Mouse (Mus musculus): ENCODE measurements around the gene Itpr1.

The Itpr1 gene

GRCm38 (mm10) chr6:108457516-108458181 lies 244.8 kb downstream of the Itpr1 start:
- in situ Hi-C loops (cut with MboI, MseI), result no loop called here

- in situ Hi-C loops (cut with MboI, MseI), result no loop called here
Measured at GRCm38 (mm10) chr6:108458182-108458571, 245.3 kb downstream of the Itpr1 start.

DNA sequence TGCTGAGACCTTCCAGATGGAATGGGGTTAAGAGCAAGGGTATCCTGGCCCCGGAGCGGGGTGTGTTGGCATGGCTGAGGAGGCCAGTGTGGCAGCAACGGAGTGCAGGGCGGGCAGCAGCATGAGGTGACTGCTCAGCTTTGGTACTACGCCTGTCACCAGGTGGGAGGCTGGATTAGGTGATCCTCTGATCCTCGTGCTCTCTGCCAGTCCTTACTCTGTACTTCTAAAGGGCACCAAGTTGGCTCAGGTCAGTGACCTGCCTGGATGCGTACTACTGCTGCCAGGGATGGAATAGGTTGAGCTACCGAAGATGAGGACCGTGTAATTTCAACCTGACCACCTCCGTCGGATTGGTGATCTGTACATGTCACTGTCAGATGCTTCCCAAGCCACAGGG lies 245.9 kb downstream of the Itpr1 start:
- in situ Hi-C loops (cut with MboI, MseI), result no loop called here

DNA sequence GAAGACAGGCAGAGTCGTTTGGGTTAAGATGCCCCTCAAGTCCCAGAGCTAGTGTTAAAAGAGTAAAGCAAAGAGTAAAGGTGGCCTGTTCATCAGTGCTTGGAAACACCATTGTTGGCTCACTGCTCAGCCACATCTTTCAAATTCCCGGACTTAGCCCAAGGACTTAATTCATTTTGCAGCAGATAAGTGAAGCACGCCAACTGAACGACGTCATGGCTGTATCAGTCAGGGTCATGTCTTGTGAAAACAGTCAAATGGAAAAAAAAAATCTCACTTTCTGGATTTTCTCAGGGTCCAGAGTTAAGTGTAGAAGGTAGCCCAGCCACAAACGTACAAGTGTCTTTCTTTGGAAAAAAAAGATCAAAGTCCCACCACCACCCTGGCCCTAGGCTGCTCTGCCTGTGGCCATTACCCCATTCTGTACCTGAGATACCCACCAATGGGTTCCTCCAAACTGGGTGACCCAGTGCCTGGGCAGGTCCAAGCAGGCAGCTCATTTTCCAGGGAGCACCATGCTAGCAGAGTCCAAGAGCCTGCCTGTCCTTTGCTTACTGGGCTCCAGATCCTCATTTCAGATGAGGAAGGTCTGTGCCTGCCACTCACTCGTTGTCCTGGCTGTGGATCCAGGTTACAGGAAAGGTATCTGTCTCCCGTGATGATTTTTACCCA lies 251.5 kb downstream of the Itpr1 start:
- in situ Hi-C loops (cut with MboI, MseI), result no loop called here

GRCm38 (mm10) chr6:108465159-108465558 lies 252.3 kb downstream of the Itpr1 start:
- in situ Hi-C loops (cut with MboI, MseI), result no loop called here

DNA sequence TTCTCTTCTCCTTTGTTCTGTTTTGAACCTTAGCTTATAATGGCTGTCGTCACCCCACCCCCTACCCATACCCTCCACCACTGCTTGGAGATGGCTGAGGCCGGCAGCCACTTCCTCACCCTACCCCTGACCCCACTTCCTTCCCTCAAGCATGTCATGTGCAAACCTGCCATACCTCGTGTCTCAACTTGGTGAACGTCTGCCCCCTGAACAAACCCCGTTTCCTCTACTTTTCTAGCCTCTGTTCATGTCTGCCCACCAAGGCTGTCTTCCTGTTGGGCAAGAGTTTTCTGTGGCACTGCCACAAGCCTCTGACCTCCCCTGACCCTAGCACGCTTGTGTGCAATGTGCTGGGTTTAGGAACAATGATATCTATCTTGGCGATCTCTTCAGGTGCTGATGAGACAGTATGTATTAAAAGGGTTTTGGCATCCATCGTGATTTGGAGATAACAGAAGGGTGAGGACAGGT lies 253.2 kb downstream of the Itpr1 start:
- in situ Hi-C loops (cut with MboI, MseI), result no loop called here

DNA sequence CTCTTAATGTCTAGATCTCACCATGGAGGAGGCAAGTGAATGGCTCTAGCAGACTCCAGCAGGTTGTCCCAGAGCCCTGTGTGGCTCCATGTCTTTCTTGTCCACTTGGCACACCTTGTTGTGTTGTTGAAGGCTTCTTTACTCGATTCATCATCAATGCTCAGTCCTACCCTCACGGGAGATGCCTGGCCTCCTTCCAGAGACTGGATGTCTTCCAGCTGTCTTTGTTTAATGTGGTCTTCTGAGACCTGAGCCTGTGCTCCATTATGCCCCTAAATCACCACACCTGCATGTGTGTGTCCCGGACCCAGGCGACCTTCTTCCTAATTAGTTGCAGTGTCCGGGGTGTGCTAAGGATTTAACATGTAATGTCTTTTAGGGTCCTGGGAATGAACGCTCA lies 254.7 kb downstream of the Itpr1 start:
- in situ Hi-C loops (cut with MboI, MseI), result no loop called here

GRCm38 (mm10) chr6:108468226-108468825 lies 255.4 kb downstream of the Itpr1 start:
- in situ Hi-C loops (cut with MboI, MseI), result no loop called here

DNA sequence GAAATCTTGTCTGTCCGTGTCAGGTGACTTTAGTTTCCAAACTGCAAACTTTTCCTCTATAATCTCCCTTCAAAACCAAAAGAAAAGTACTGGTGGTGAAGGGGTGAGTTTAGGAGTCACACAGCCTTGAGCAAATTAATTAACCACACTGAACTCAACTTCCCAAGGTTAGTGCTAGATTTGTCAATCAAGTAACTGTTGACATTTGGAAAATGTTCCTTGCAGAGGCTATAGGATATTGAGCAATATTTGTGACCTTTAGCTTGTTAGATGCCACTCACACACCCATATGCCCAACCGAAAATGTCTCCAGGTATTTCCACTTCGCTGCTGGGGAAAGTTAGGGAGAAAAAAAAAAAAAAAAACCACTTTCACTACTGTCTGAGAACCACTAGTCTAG lies 259.0 kb downstream of the Itpr1 start:
- in situ Hi-C loops (cut with MboI, MseI), result no loop called here

GRCm38 (mm10) chr6:108472748-108473147 lies 259.9 kb downstream of the Itpr1 start:
- in situ Hi-C loops (cut with MboI, MseI), result no loop called here

DNA sequence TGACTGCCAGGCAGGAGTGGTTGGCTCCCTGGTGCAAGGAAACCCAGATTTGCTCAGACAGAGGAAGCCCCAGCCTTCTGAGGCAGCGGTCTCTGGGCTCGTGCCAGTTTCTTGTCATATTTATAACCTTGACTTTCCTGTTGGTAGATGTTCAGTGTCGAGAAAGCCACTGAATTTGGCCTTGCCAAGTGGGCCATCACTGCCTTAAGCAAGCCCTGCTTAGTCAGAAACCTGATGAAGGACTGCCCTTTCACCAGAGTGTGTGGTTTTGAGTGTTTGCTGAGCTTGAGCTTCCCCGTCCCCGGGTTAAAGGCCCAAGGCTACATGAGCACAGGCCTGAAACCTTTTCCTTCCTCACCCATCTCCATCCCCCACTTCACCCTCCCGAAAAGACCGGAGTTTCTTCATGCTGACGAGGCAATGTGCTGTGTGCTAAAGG lies 263.9 kb downstream of the Itpr1 start:
- in situ Hi-C loops (cut with MboI, MseI), result no loop called here

- in situ Hi-C loops (cut with MboI, MseI), result no loop called here
Measured at GRCm38 (mm10) chr6:108477602-108478001, 264.7 kb downstream of the Itpr1 start.

DNA sequence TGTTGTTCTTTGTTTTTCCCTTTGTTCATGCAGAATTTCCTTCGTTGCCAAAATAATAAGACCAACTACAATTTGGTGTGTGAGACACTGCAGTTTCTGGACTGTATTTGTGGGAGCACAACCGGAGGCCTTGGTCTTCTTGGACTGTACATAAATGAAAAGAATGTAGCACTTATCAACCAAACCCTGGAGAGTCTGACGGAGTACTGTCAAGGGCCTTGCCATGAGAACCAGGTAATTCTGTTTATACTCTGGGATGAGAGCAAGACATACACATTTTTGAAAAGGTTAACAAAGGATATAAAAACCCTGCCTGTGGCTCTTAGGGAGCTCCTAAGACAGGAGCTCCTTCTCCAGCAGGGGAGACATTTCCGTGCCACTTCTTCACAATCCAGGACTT lies 268.3 kb downstream of the Itpr1 start:
- in situ Hi-C loops (cut with MboI, MseI), result no loop called here

DNA sequence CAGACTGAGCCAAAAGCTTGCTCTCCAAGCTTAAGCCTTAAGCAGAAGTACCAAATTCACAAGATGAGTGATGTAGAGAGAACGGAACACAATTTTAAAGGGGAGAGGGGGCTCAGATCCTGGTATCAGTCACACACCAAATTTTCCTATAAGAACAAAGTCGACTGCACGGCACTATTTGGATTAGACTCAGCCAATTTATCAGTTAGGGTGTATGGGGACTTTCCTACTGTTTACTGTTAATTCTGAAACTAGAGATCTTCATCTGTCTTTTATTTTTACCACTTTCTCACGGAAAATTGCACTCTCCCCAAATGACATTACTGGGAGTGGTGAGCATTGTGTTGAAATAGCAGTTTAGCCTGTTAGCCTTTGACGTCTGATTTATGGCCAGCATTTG lies 269.6 kb downstream of the Itpr1 start:
- in situ Hi-C loops (cut with MboI, MseI), result no loop called here

DNA sequence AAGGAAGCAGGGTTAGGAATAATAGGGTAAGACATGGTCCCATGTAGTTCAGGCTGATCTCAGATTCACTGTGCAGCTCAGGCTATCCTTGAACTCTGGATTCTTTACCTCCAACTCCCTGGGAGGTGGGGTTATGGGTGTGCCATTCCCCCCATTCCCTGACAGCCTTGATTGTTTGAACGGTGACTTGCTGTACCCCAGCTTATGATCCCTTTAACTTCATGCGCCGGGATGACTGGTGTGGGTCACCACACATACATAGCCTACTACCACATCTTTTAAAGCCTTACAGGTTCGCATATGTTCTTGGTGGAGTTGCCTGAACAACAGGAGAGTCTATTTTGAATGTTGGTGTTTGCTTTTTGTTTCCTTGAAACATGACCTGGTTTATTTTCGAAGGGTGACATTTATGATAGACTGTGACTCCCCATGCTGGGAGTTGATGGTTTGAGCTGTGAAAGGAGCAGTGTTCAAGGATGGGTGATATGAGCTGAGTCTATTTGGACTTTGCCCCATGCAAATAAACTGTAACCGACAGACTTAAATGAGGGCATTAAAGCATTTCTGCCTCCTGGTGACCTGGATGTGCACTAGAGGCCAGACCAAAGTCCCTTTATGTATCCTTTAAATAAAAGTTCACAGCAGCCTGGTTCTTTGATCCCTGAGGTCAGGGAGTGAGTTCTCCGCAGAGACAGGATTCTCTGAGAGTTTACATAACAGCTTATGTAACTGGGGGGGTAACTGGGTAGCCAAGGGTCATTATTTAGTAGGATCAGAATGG lies 273.5 kb downstream of the Itpr1 start:
- in situ Hi-C loops (cut with MboI, MseI), result no loop called here

DNA sequence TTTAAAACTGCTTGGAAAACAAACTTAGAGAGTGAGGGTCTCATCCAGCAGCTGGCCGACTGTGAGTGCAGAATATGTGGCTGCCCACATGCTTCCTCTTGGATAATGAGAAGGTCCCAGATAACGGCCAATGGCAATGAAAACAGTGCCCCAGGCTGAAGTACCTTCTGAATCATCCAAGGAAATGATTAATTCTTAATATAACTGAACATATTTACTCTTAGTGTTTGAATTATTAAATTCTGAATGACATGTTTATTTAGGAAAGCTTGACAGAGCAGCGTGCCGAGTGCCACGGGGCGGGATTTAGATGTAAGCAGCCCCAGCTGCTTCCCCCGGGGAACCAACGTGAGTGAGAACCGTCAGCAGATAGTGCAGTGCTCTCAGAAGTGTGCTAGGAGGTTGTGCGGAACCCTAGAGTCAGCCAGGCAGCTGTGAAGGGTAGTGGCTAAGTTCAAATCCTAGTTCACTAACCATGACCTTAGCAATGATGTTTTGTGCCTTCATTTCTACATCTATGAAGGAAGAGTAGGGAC lies 274.5 kb downstream of the Itpr1 start:
- in situ Hi-C loops (cut with MboI, MseI), result no loop called here

DNA sequence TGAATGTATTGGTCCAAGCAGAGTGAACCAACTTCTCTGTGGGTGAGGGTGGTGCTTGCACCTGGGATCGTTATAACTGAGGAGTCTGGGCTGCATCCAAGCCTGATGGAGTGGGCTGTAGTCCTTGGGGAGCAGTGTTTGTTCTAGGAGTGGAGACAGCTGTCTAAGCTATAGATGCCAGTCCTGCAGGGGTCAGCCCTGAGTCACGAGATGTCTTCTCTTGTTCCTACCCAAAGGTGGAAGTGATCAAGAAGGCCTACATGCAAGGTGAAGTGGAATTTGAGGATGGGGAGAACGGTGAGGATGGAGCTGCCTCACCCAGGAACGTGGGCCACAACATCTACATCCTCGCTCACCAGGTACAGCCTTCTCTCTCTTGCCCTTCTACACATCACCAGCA lies 275.4 kb downstream of the Itpr1 start:
- in situ Hi-C loops (cut with MboI, MseI), result no loop called here

DNA sequence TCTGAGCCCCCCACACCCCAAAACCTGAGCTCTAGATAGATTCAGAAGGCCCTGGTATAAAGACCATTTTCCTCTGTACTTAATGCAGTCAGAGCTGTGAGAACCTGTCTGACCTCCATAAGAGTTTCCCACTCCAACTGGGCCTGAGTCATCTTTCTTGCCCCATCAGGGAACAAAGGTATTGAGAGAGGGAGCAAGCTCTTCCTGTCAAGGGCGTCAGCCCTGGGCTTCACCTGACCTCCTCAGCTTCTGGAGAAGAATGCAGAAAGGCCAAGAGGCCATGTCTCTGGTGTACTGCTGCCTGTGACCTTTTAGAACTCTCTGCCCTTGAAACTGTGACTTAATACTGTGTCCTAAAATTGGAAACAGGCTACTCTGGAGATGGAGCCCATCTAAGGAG lies 279.1 kb downstream of the Itpr1 start:
- in situ Hi-C loops (cut with MboI, MseI), result no loop called here

DNA sequence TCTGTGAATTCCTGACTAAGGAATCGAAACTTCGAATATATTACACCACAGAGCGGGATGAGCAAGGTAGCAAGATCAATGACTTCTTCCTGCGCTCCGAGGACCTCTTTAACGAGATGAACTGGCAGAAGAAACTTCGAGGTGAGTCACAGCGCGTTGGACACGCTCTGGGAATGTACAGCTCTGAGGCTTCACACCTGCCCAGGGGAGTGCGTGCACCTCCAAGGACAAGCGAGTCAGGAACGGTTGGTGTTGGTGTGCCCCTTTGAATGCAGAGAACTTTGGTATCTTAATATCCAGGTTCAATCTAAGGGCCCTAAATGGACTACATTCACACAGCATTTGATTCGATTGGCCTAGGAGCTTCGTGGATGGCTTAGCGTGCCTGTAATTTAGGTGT lies 280.9 kb downstream of the Itpr1 start:
- in situ Hi-C loops (cut with MboI, MseI), result no loop called here

DNA sequence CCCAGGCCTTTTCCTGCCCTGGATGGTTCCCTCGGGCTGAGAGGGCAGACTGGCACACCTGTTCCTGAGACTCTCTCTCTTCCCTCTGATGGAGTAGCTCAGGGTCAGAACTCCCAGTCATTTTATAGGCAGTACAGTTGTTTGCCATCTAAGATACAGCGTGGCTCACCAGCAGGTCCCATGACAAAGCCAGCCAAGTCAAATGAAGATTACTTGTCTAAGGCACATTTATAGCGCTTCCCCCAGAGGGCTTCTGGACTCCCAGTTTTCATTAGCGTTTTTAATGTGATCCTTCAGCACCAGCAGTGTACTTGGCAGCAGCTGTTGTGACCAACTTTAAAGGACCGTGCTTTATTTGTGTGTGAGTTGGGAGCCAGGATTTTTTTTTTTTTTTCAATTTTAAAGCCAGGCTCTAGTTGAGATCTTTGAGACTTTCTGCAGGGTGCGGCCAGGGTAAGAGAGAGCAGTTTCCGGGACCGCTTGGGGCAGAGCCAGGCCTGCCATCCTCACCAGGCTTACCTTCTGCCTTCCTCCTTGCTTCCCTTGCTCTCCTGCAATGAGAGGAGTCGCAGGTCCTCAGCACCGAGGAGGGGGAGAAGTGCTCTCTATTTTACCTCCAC lies 281.4 kb downstream of the Itpr1 start:
- in situ Hi-C loops (cut with MboI, MseI), result no loop called here

- in situ Hi-C loops (cut with MboI, MseI), result no loop called here
Measured at GRCm38 (mm10) chr6:108494994-108495393, 282.1 kb downstream of the Itpr1 start.

GRCm38 (mm10) chr6:108498070-108498469 lies 285.2 kb downstream of the Itpr1 start:
- in situ Hi-C loops (cut with MboI, MseI), result no loop called here
